Comparison of ENCODE assay signal across 16 mouse cellular contexts in genomic region chr14:33232048-33232447, GRCm38 (mm10). TPM values are rescaled to one million over a fixed set of nuclear protein-coding genes. Genes with fewer than 3 reads are reported as not detected.
DNase-seq lines count a peak whose midpoint lies in the region; ATAC-seq lines count a peak whose summit lies in the region.
"Had no signal": no experiment of that assay in that cellular context is flagged by ENCODE, and none has a peak within 500 bp of the region (broad histone marks: within the 10 kb centered on the region; RNA-seq: fewer than 3 reads in every experiment).

No protein-coding gene starts in this region.

- peak; percentile 32 for DNase-seq in heart, adult 8-10 months (ENCODE audit: low spot score)
- DNase-seq in right cerebral cortex, postnatal 10 days (ENCODE audit: low spot score in 2 of 2): peak; percentile 49 to 53
- DNase-seq in right cerebral cortex, adult 2 months (ENCODE audit: low spot score in 2 of 2): no peak
- DNase-seq: cerebellum, adult 11-12 months; thymus, adult 2 months had no signal

- no peak overlapping the region for H3K27ac ChIP-seq in heart, embryonic 12.5 days (ENCODE audit: poor library complexity, severe bottlenecking)
- H3K27ac ChIP-seq in hindbrain, embryonic 13.5 days: no peak overlapping the region
- H3K27ac ChIP-seq: embryonic facial prominence, embryonic 15.5 days; forebrain, embryonic 13.5 days; kidney, embryonic 15.5 days; layer of hippocampus, adult 2 months; limb, embryonic 12.5 days; liver, embryonic 14.5 days; midbrain, embryonic 15.5 days had no signal

- H3K4me3 ChIP-seq in heart, embryonic 12.5 days: no peak overlapping the region
- H3K4me3 ChIP-seq in hindbrain, embryonic 13.5 days: no peak overlapping the region
- H3K4me3 ChIP-seq: embryonic facial prominence, embryonic 15.5 days; forebrain, embryonic 13.5 days; kidney, embryonic 15.5 days; layer of hippocampus, adult 2 months; limb, embryonic 12.5 days; midbrain, embryonic 15.5 days had no signal

- no peaks in the 10 kb centered on the region for H3K27me3 ChIP-seq in heart, embryonic 12.5 days (replicated peaks)
- H3K27me3 ChIP-seq in hindbrain, embryonic 13.5 days: no peaks in the 10 kb centered on the region
- H3K27me3 ChIP-seq: embryonic facial prominence, embryonic 15.5 days; forebrain, embryonic 13.5 days; kidney, embryonic 15.5 days; limb, embryonic 12.5 days; midbrain, embryonic 15.5 days had no signal

- no peaks in the 10 kb centered on the region for H3K9me3 ChIP-seq in heart, embryonic 12.5 days (replicated peaks)
- H3K9me3 ChIP-seq in hindbrain, embryonic 13.5 days: no peaks in the 10 kb centered on the region
- H3K9me3 ChIP-seq: embryonic facial prominence, embryonic 15.5 days; forebrain, embryonic 13.5 days; kidney, embryonic 15.5 days; limb, embryonic 12.5 days; midbrain, embryonic 15.5 days had no signal

- H3K4me1 ChIP-seq in heart, embryonic 12.5 days (replicated peaks): peaks cover 9% of the 10 kb centered on the region
- H3K4me1 ChIP-seq in hindbrain, embryonic 13.5 days (replicated peaks): no peaks in the 10 kb centered on the region
- H3K4me1 ChIP-seq: forebrain, embryonic 13.5 days; kidney, embryonic 15.5 days; midbrain, embryonic 15.5 days had no signal

- no peaks in the 10 kb centered on the region for H3K36me3 ChIP-seq in heart, embryonic 12.5 days
- no peaks in the 10 kb centered on the region for H3K36me3 ChIP-seq in hindbrain, embryonic 13.5 days
- H3K36me3 ChIP-seq: embryonic facial prominence, embryonic 15.5 days; kidney, embryonic 15.5 days; limb, embryonic 12.5 days; midbrain, embryonic 15.5 days had no signal

- WGBS in heart, embryonic 12.5 days: 68% methylated on average over 5 of the region's 5 CpGs
- 78% methylated on average over 5 of the region's 5 CpGs for WGBS in hindbrain, embryonic 13.5 days

- no peak overlapping the region for H3K4me2 ChIP-seq in heart, embryonic 12.5 days
- no peak overlapping the region for H3K4me2 ChIP-seq in hindbrain, embryonic 13.5 days
- H3K4me2 ChIP-seq: embryonic facial prominence, embryonic 15.5 days; forebrain, embryonic 13.5 days; kidney, embryonic 15.5 days; limb, embryonic 12.5 days; midbrain, embryonic 15.5 days had no signal

- H3K9ac ChIP-seq in heart, embryonic 12.5 days: no peak overlapping the region
- H3K9ac ChIP-seq in hindbrain, embryonic 13.5 days: no peak overlapping the region
- H3K9ac ChIP-seq: embryonic facial prominence, embryonic 15.5 days; forebrain, embryonic 13.5 days; kidney, embryonic 15.5 days; limb, embryonic 12.5 days; liver, embryonic 14.5 days; midbrain, embryonic 15.5 days had no signal

- ATAC-seq in heart, embryonic 12.5 days (ENCODE audit: insufficient number of reproducible peaks, low FRiP score): no peak
- ATAC-seq in common myeloid progenitor, adult 5-6 weeks (replicated peaks; ENCODE audit: low read depth, poor library complexity, severe bottlenecking): peak; percentile 74
- no peak for ATAC-seq in monocyte, adult 5-6 weeks (replicated peaks; ENCODE audit: insufficient number of reproducible peaks, low FRiP score, low TSS enrichment, poor library complexity, severe bottlenecking)
- ATAC-seq in hindbrain, embryonic 13.5 days (ENCODE audit: low FRiP score): no peak
- ATAC-seq: forebrain, embryonic 13.5 days; midbrain, embryonic 15.5 days had no signal

RNA-seq across cellular contexts. Expression of gene Arhgap22, which starts 18.2 kb away (rescaled TPM):
- 1 to 10 TPM in 3 of 4 experiments, under 1 TPM in 1; 0.65 to 2.4 (median 1.2) TPM for total RNA-seq in heart, adult 8-10 months (2022)
- polyA plus RNA-seq in heart, embryonic 12.5 days (2016; fragmentation: Nextera tagmentation; extraction: Ambion mirVana): 1.7 and 4.2 TPM in 2 replicates
- 0.09 TPM in 1 of 2 replicates, not detected in the other for total RNA-seq in common myeloid progenitor, adult 5-6 weeks (2017)
- total RNA-seq in monocyte, adult 5-6 weeks (2017): 1.6 TPM in 1 of 3 replicates, not detected in the others
- 1.9 and 2.8 TPM in 2 replicates for polyA plus RNA-seq in hindbrain, embryonic 13.5 days (2015; fragmentation: Nextera tagmentation; extraction: Ambion mirVana)

RNA-seq across cellular contexts. Expression of gene Wdfy4, which starts 46.7 kb away (rescaled TPM):
- 1 to 10 TPM; 1.6 to 4.5 (median 2.3) TPM for total RNA-seq in heart, adult 8-10 months (2022)
- 0.22 and 0.64 TPM in 2 replicates for polyA plus RNA-seq in heart, embryonic 12.5 days (2016; fragmentation: Nextera tagmentation; extraction: Ambion mirVana)
- total RNA-seq in common myeloid progenitor, adult 5-6 weeks (2017): 82.0 and 95.8 TPM in 2 replicates
- 61.0 to 91.5 TPM (median 84.2 TPM) in 3 replicates for total RNA-seq in monocyte, adult 5-6 weeks (2017)
- 0.10 and 0.38 TPM in 2 replicates for polyA plus RNA-seq in hindbrain, embryonic 13.5 days (2015; fragmentation: Nextera tagmentation; extraction: Ambion mirVana)

Comparison
In these comparisons a context has a peak if more than half of its experiments do, and no peak if none do; other contexts are left out.
1. DNase-seq: peak in heart, adult 8-10 months (single experiment) and right cerebral cortex, postnatal 10 days (2 of 2); none in right cerebral cortex, adult 2 months (0 of 2).
2. RNA of gene Wdfy4, which starts 46.7 kb away (total RNA-seq): 82.0 to 95.8 TPM in common myeloid progenitor, adult 5-6 weeks and 61.0 to 91.5 TPM in monocyte, adult 5-6 weeks; 1.6 to 4.5 TPM in heart, adult 8-10 months; every median in the first group is over 10 times any median in the second.